Mouse (Mus musculus) liver, embryonic 16.5 days (tissue): ENCODE results near the gene Serinc4. TPM values are rescaled to one million over a fixed set of nuclear protein-coding genes. Genes with fewer than 3 reads are reported as not detected.
"Not testable (repeated sequence)": the region's sequence is repeated elsewhere in the genome, so short reads cannot be mapped to it uniquely, and the experiment has no call there.

Experiments
- ATAC-seq: fragments of 200-750 bp; cut with Nextera tagmentation; 2 replicates; pipeline ENCODE4 v1.8.0; 2017; ENCODE audit warnings: low read depth, mild to moderate bottlenecking, moderate number of reproducible peaks, moderate library complexity
- H3K27ac ChIP-seq: fragments of 300-500 bp; sonication (generic); 2 replicates; pipeline ENCODE4 v1.5.1; 2014; ENCODE audit warnings: mild to moderate bottlenecking, low read length
- H3K27me3 ChIP-seq: fragments of 300-500 bp; sonication (generic); 2 replicates; pipeline ENCODE4 v1.6.1; 2014; ENCODE audit warnings: low read depth, low read length, mixed read lengths; ENCODE audit not compliant: control insufficient read depth, insufficient read depth
- H3K36me3 ChIP-seq: fragments of 300-500 bp; sonication (generic); 2 replicates; pipeline ENCODE4 v1.6.1; 2014; ENCODE audit warnings: mild to moderate bottlenecking; ENCODE audit not compliant: control insufficient read depth, insufficient read depth
- H3K4me1 ChIP-seq: fragments of 300-500 bp; sonication (generic); 2 replicates; pipeline ENCODE4 v1.6.1; 2014; ENCODE audit warnings: low read depth, low read length, mixed read lengths; ENCODE audit not compliant: control insufficient read depth
- H3K4me2 ChIP-seq: fragments of 300-500 bp; sonication (generic); 2 replicates; pipeline ENCODE4 v1.6.1; 2014; ENCODE audit warnings: low read depth, low read length, mixed read lengths
- H3K4me3 ChIP-seq: fragments of 300-500 bp; sonication (generic); 2 replicates; pipeline ENCODE4 v1.5.1; 2014; ENCODE audit warnings: low read depth, mild to moderate bottlenecking, low read length
- H3K9ac ChIP-seq: fragments of 300-500 bp; sonication (generic); 2 replicates; pipeline ENCODE4 v1.6.1; 2014; ENCODE audit warnings: low read depth, low read length
- H3K9me3 ChIP-seq: fragments of 300-500 bp; sonication (generic); replicated peaks from 2 replicates; pipeline ENCODE4 v1.6.1; 2016; ENCODE audit warnings: low read length; ENCODE audit not compliant: control insufficient read depth
- WGBS: fragments of 180-500 bp; shearing (Covaris S2); extraction: QIAGEN DNeasy Blood & Tissue Kit; methylation state at CpG from one replicate; pipeline ENCODE4 v1.1.7; 2014; ENCODE audit not compliant: insufficient replicate concordance; 5-methylcytosine and 5-hydroxymethylcytosine counted together
- polyA plus RNA-seq: library from polyadenylated mRNA; unstranded; fragments of >200 nt; fragmentation: Nextera tagmentation; extraction: Ambion mirVana; gene quantifications from 2 replicates; pipeline ENCODE4 v1.2.1, GENCODE M21; 2015

Serinc4 gene
- polyA plus RNA-seq, 1 experiment from 2014 or later: 0.05 TPM

DNA sequence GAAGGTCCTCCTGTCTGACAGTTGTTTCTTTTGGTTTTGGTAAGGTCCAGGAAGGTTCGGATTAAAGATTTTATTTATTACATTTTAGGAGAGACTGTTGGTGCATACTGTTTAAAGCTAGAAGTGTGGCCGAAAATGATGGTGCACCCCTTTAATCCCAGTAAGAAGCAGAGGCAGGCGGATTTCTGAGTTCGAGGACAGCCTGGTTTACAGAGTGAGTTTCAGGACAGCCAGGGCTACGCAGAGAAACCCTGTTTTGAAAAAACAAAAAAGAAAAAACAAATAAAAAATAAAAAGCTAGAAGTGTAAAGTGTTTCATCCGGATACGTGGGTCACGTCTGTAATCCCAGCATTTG, 17.6 kb upstream of the Serinc4 start:
- peak overlapping the region; percentile 78 for H3K9ac ChIP-seq
- H3K27ac ChIP-seq: peak overlapping the region; percentile 82
- peak overlapping the region; percentile 75 for H3K4me2 ChIP-seq
- no peaks in the 10 kb centered on the region for H3K36me3 ChIP-seq
- no peaks in the 10 kb centered on the region for H3K27me3 ChIP-seq
- peak; percentile 17; the same call in 1 of the 2 replicates for ATAC-seq
- H3K4me1 ChIP-seq: peaks cover 5% of the 10 kb centered on the region
- H3K9me3 ChIP-seq: no peaks in the 10 kb centered on the region
- H3K4me3 ChIP-seq: peak overlapping the region; percentile 80
- WGBS: 18% methylated on average over 8 of the region's 8 CpGs

DNA sequence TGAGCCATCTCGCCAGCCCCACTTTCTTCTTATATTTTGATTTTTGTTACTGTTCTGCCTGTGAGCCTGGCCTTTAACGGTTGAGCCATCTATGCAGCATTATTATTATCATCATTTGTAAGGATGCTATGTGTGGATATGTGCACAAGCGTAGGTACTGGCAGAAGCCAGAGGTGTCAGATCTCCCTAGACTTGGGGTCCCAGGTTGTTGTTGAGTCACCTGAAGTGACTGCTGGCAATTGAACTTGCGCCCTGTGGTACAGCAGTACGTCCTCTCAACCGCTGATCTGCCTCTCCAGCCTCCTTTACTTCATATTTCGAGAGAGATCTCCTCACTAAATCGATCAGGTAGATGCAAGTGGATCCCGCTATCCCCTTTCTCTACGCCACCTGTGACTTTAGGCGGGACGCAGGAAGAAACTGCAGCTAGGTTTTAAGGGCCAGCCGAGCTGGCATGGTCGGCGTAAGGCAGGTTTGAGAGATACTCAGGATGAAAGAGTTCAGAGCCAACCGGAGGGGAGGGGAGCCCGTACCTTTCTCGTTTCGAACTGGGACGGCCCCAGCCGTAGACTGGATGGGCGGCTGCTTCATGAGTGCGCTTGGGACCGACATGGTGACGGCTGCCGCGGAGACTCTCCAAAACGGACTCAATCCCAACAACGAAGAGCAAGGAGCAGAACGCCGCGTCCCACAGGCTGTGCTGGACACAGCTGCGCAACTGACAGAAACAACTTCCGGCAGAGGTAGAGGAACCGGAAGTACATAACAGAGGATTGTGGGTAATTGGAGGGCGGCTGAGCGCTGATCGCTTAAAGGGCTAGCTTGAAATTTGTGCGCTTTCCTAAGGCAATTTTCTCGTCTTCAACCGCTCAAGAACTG, 17.0 kb upstream of the Serinc4 start, which contains the start of gene Mfap1b:
TSS of gene Mfap1b (minus strand) at position 767 of the 879 bp plus-strand sequence.
- Histone ChIP-seq H3K9ac (peak within 1 kb of the TSS; percentile 78), H3K27ac (peak within 1 kb of the TSS; percentile 82)
- WGBS: 3% methylated on average over 38 of the region's 41 CpGs

DNA sequence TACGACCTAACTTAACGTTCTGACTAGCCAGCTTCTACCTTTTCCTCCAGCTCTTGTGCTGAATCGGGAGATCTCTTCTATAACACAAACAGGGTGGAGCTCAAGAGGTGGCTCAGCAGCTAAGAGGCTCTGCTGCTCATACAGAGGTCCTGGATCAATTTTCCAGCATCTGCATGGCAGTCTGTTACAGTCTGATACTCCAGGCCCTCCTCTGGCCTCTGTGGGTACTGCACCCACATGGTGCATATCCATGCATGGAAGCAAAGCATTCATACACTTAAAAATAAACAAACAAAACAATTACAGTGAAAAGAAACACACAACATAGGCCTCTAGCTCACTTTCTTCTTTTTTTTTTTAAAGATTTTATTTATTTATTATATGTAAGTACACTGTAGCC, 16.2 kb upstream of the Serinc4 start:
- not testable (repeated sequence) for H3K4me2 ChIP-seq, H3K4me3 ChIP-seq
- 88% methylated on average over 3 of the region's 3 CpGs for WGBS

More for the DNA sequence above, 17.0 kb upstream of the Serinc4 start, which contains the start of gene Mfap1b:
- H3K4me2 ChIP-seq: peak within 1 kb of the TSS; percentile 75
- H3K4me1 ChIP-seq, H3K36me3 ChIP-seq, H3K9me3 ChIP-seq, H3K27me3 ChIP-seq: not testable (repeated sequence)
- H3K4me3 ChIP-seq: peak within 1 kb of the TSS; percentile 80
- peak; percentile 96 for ATAC-seq

DNA sequence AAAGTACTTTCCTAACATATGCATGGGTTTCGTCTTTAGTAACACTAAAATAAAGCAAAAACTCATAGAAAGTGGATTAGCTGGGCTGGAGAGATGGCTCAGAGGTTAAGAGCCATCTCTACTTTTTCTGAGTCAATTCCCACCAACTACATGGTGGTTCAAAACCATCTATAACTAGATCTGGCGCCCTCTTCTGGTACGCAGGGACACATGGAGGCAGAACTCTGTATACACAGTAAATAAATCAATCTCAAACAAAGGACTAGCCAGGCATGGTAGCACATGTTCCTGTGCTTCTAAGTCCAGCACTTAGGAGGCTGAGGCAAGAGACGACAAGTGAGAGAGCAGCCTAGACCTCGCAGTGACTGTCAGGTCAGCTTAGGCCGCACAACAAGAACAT, 12.4 kb upstream of the Serinc4 start:
- H3K9ac ChIP-seq, H3K36me3 ChIP-seq, H3K4me3 ChIP-seq, H3K27ac ChIP-seq, H3K4me1 ChIP-seq, H3K9me3 ChIP-seq, H3K4me2 ChIP-seq, H3K27me3 ChIP-seq: not testable (repeated sequence)
- no CpG with 5 or more reads among the region's 6 CpGs for WGBS
- ATAC-seq: 0 out of 2 replicates have a peak, but pooled peaks have one; percentile 17

More for the DNA sequence above, 16.2 kb upstream of the Serinc4 start:
- H3K27ac ChIP-seq, H3K36me3 ChIP-seq, H3K4me1 ChIP-seq, H3K9ac ChIP-seq, H3K27me3 ChIP-seq, H3K9me3 ChIP-seq, ATAC-seq: not testable (repeated sequence)

DNA sequence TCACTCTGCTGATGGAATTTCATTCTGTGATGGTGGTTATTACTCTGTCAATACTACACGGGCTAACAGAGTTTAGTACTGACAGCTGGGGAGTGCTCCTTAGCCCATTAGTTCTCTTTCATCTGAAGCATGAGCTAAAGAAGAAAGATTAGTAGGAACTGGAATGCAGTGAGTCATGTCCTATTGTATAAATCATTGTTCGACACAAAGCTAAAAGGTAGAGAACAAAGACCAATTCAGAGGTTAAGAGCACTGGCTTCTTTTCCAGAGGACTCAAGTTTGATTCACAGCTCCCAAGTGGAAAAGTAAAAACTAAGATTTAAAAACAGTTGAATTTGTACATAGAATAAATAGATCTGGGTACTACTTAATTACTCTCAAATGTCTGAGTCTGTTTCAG, 3.5 kb upstream of the Serinc4 start:
- H3K27ac ChIP-seq: no peak overlapping the region
- no peak overlapping the region for H3K4me3 ChIP-seq
- WGBS: 70% methylated on average over 2 of the region's 2 CpGs
- no peaks in the 10 kb centered on the region for H3K27me3 ChIP-seq
- no peak overlapping the region for H3K4me2 ChIP-seq
- H3K4me1 ChIP-seq: peaks cover 14% of the 10 kb centered on the region
- H3K9ac ChIP-seq: no peak overlapping the region
- no peak for ATAC-seq
- no peaks in the 10 kb centered on the region for H3K9me3 ChIP-seq
- peaks cover 6% of the 10 kb centered on the region; the same call in 1 of the 2 replicates for H3K36me3 ChIP-seq

DNA sequence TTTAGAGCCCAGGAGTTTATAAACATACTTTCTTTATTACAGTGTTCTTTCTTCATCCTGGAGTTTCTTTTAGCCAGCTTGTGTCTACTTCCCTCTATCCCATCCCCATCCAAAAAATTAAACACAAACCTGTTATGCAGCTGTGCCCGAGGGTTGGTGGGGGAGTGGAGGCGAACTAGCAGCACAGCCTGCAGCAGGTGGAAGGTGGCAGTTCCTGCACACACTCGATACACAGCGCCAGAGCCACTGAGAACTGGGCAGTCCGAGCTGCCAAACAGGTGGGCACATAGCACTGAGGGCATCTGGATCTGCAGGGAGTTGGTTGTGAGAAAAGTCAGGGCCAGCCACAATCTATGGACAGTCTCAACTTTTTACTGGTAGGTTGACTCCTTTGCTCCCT, 1.0 kb downstream of the Serinc4 start:
- no peak overlapping the region for H3K4me3 ChIP-seq
- peaks cover 24% of the 10 kb centered on the region for H3K4me1 ChIP-seq
- no peaks in the 10 kb centered on the region for H3K9me3 ChIP-seq
- WGBS: 74% methylated on average over 5 of the region's 5 CpGs
- ATAC-seq: no peak
- no peak overlapping the region for H3K4me2 ChIP-seq
- no peak overlapping the region for H3K27ac ChIP-seq
- H3K36me3 ChIP-seq: 0 out of 2 replicates have a peak, but pooled peaks cover 9% of the 10 kb centered on the region
- H3K27me3 ChIP-seq: no peaks in the 10 kb centered on the region
- no peak overlapping the region for H3K9ac ChIP-seq

DNA sequence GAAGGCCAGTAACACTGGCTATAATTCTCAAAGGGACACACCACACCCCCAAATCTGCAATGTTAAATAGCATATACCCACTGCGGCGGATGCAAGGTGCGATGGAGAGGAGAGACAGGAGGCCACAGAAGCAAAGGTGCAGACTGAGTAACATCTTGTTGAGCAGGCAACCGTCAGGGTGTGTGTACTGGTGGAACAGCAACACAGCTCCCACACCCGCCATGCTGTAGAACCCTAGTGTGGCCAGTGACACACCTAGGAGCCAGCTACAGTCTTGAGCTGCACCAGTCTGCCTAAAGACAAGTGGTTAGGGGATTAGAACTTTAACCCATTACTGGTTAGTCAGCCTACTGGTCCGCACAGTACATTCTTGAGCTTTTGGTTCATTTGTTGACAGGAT, 2.7 kb downstream of the Serinc4 start:
- H3K4me1 ChIP-seq: peaks cover 31% of the 10 kb centered on the region
- WGBS: 83% methylated on average over 6 of the region's 6 CpGs

DNA sequence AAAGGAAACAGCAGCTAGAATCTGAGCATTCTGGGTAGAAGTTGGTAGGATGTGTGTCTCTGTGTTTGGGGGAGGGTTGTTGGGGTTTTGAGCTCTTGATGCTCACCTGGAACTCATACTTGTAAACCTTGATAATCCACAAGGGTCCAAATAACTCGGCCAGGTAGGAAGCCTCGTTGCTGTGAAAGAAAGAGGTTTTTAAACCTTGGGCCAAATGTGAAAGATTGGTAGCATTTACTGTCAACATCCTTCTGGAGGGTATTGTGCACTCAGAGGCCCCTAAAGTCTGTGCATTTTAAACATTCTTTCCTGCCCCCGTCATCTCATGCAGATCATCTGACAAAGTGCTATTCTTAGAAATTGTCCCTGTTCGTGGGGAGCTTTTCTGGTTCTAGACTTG, 3.6 kb downstream of the Serinc4 start, which contains the start of gene Hypk:
TSS of gene Hypk (plus strand) at position 301 of the 400 bp plus-strand sequence.
- no peaks in the 10 kb centered on the region for H3K27me3 ChIP-seq
- no peaks in the 10 kb centered on the region for H3K9me3 ChIP-seq
- WGBS: 56% methylated on average over 4 of the region's 4 CpGs
- no peak within 1 kb of the TSS for H3K4me2 ChIP-seq
- H3K27ac ChIP-seq: no peak within 1 kb of the TSS
- no peak for ATAC-seq
- 0 out of 2 replicates have a peak, but pooled peaks cover 3% of the 10 kb centered on the region for H3K36me3 ChIP-seq
- peaks cover 32% of the 10 kb centered on the region for H3K4me1 ChIP-seq
- H3K4me3 ChIP-seq: no peak within 1 kb of the TSS
- no peak within 1 kb of the TSS for H3K9ac ChIP-seq

More for the DNA sequence above, 2.7 kb downstream of the Serinc4 start:
- Histone ChIP-seq H3K4me3 (no peak overlapping the region), H3K36me3 (0 out of 2 replicates have a peak, but pooled peaks cover 9% of the 10 kb centered on the region), H3K27ac (no peak overlapping the region), H3K4me2 (no peak overlapping the region), H3K9ac (no peak overlapping the region), H3K9me3 (no peaks in the 10 kb centered on the region), H3K27me3 (no peaks in the 10 kb centered on the region)
- no peak for ATAC-seq

DNA sequence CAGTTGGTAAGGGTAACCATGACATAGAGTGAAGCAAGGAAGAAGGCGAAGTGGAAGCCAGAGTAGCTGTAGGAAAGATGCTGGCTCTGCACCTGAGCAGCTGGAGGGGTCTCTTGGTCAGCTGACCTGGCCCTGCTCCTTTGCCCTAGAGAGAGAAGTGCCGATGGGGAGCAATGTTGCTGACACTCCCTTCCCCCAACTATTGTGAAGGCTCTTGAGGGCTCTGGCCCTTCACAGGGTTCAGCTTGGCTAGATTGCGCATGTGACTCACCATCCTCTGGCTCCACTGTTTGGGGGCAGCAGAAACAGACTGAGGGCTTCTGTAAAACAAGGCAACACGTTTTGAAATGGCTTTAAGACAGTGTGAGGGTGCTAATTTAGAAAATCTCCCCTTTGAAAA, 4.2 kb downstream of the Serinc4 start:
- Histone ChIP-seq H3K4me3 (no peak overlapping the region), H3K9me3 (no peaks in the 10 kb centered on the region), H3K4me2 (no peak overlapping the region), H3K4me1 (peaks cover 29% of the 10 kb centered on the region), H3K36me3 (0 out of 2 replicates have a peak, but pooled peaks cover 3% of the 10 kb centered on the region), H3K27ac (no peak overlapping the region), H3K9ac (no peak overlapping the region), H3K27me3 (no peaks in the 10 kb centered on the region)
- WGBS: 75% methylated on average over 4 of the region's 4 CpGs
- no peak for ATAC-seq
